Mouse (Mus musculus) frontal cortex, adult (tissue): ENCODE data around the gene Prtn3.

Source experiments
- ATAC-seq: cut with Nextera tagmentation; 2 replicates; pipeline ENCODE4 v1.9.2; 2017; ENCODE audit warnings: mild to moderate bottlenecking, moderate library complexity, mixed read lengths; ENCODE audit not compliant: low TSS enrichment

Gene Prtn3

GRCm38 (mm10) chr10:79855558-79856184 is 18.6 kb upstream of the Prtn3 start:
- no peak for ATAC-seq

- ATAC-seq, result no peak
Measured at GRCm38 (mm10) chr10:79856280-79856679, 18.0 kb upstream of the Prtn3 start.

GRCm38 (mm10) chr10:79856704-79857451 is 17.4 kb upstream of the Prtn3 start:
- no peak for ATAC-seq

GRCm38 (mm10) chr10:79857452-79857811 is 16.8 kb upstream of the Prtn3 start:
- ATAC-seq, result no peak

- no peak for ATAC-seq
Measured at GRCm38 (mm10) chr10:79857894-79858293, 16.4 kb upstream of the Prtn3 start.

- ATAC-seq, result no peak
Measured at GRCm38 (mm10) chr10:79858416-79859074, 15.7 kb upstream of the Prtn3 start.

GRCm38 (mm10) chr10:79859116-79859515 is 15.2 kb upstream of the Prtn3 start:
- no peak for ATAC-seq

- no peak for ATAC-seq
Measured at GRCm38 (mm10) chr10:79860079-79860911, 14.0 kb upstream of the Prtn3 start.

- ATAC-seq, result no peak
Measured at GRCm38 (mm10) chr10:79861230-79862048, 12.8 kb upstream of the Prtn3 start.

GRCm38 (mm10) chr10:79862049-79862788 is 12.1 kb upstream of the Prtn3 start:
- no peak for ATAC-seq

GRCm38 (mm10) chr10:79862925-79863324 is 11.4 kb upstream of the Prtn3 start:
- no peak for ATAC-seq

GRCm38 (mm10) chr10:79864351-79865188 is 9.7 kb upstream of the Prtn3 start:
- ATAC-seq, result peak; percentile 66; the same call in 1 of the 2 replicates

- no peak for ATAC-seq
Measured at GRCm38 (mm10) chr10:79865189-79865601, 9.1 kb upstream of the Prtn3 start.

GRCm38 (mm10) chr10:79865801-79866295 is 8.4 kb upstream of the Prtn3 start:
- ATAC-seq, result no peak

- ATAC-seq, result no peak
Measured at GRCm38 (mm10) chr10:79866601-79867000, 7.7 kb upstream of the Prtn3 start.

- ATAC-seq, result peak; percentile 41; the same call in 1 of the 2 replicates
Measured at GRCm38 (mm10) chr10:79871845-79872244, 2.4 kb upstream of the Prtn3 start.

GRCm38 (mm10) chr10:79872862-79873261 is 1.4 kb upstream of the Prtn3 start:
- no peak for ATAC-seq

GRCm38 (mm10) chr10:79873313-79873712 is 963 bp upstream of the Prtn3 start:
- no peak for ATAC-seq

GRCm38 (mm10) chr10:79873715-79874289 is 474 bp upstream of the Prtn3 start:
- ATAC-seq, result no peak
